Mouse (Mus musculus) myocyte (in vitro differentiated cells): ENCODE results near the gene Nt5c1a. TPM values are rescaled to one million over a fixed set of nuclear protein-coding genes. Genes with fewer than 3 reads are reported as not detected.

ENCODE experiments used
- H3K27me3 ChIP-seq: one replicate; pipeline ENCODE4 v1.6.1; 2011; ENCODE audit not compliant: control insufficient read depth, insufficient read depth, insufficient read length
- H3K36me3 ChIP-seq: one replicate; pipeline ENCODE4 v1.6.1; 2011; ENCODE audit not compliant: control insufficient read depth, insufficient read depth
- H3K4me2 ChIP-seq: one replicate; pipeline ENCODE4 v1.6.1; 2011; ENCODE audit warnings: low read depth, control low read depth
- H3K4me3 ChIP-seq: one replicate; pipeline ENCODE4 v1.5.1; 2011; ENCODE audit warnings: mild to moderate bottlenecking, control low read depth, moderate library complexity
- H3K79me2 ChIP-seq: one replicate; pipeline ENCODE4 v1.6.1; 2011; ENCODE audit not compliant: control insufficient read depth, insufficient read depth
- H3ac ChIP-seq: one replicate; pipeline ENCODE4 v1.6.1; 2011; ENCODE audit not compliant: control insufficient read depth, insufficient read length
- CEBPB ChIP-seq: IDR thresholded peaks from 2 replicates; pipeline ENCODE4 v1.6.1; 2011; ENCODE audit warnings: mild to moderate bottlenecking, moderate library complexity; ENCODE audit not compliant: poor library complexity, insufficient read depth, severe bottlenecking
- E2F4 ChIP-seq: IDR thresholded peaks from one replicate; pipeline ENCODE4 v1.6.1; 2011; ENCODE audit warnings: mild to moderate bottlenecking, control low read depth, moderate library complexity; ENCODE audit not compliant: insufficient read depth
- MAX ChIP-seq: IDR thresholded peaks from one replicate; pipeline ENCODE4 v1.6.1; 2011; ENCODE audit warnings: low read depth, mild to moderate bottlenecking, control low read depth
- MYOD1 ChIP-seq, 3 experiments: IDR thresholded peaks; one replicate each; pipeline ENCODE4 v1.6.1; 2011; ENCODE audit warnings: control low read depth in 2 of 3, low read depth in 2 of 3, mild to moderate bottlenecking in 2 of 3, moderate library complexity in 1 of 3; ENCODE audit not compliant: insufficient read length in 2 of 3, control insufficient read depth in 1 of 3
- MYOG ChIP-seq, 3 experiments: IDR thresholded peaks; one replicate each; pipeline ENCODE4 v1.6.1; 2011; ENCODE audit warnings: control low read depth in 2 of 3, low read depth in 2 of 3, mild to moderate bottlenecking in 2 of 3; ENCODE audit not compliant: insufficient read length in 2 of 3, control insufficient read depth in 1 of 3, insufficient read depth in 1 of 3
- POLR2A ChIP-seq: IDR thresholded peaks from one replicate; pipeline ENCODE4 v1.6.1; 2011; ENCODE audit warnings: low read depth, mild to moderate bottlenecking, control low read depth, moderate library complexity; ENCODE audit not compliant: insufficient read length
- POLR2AphosphoS2 ChIP-seq: IDR thresholded peaks from one replicate; pipeline ENCODE4 v1.6.1; 2011; ENCODE audit warnings: low read depth, control low read depth; ENCODE audit not compliant: insufficient read length
- REST ChIP-seq: IDR thresholded peaks from one replicate; pipeline ENCODE4 v1.6.1; 2011; ENCODE audit warnings: mild to moderate bottlenecking, control low read depth, moderate library complexity; ENCODE audit not compliant: insufficient read depth, insufficient read length
- SRF ChIP-seq: IDR thresholded peaks from one replicate; pipeline ENCODE4 v1.6.1; 2011; ENCODE audit warnings: low read depth; ENCODE audit not compliant: control insufficient read depth, insufficient read length
- TCF12 ChIP-seq: IDR thresholded peaks from one replicate; pipeline ENCODE4 v1.6.1; 2011; ENCODE audit warnings: mild to moderate bottlenecking, control low read depth; ENCODE audit not compliant: poor library complexity, insufficient read depth, severe bottlenecking
- TCF3 ChIP-seq: IDR thresholded peaks from one replicate; pipeline ENCODE4 v1.6.1; 2011; ENCODE audit warnings: low read depth, control low read depth; ENCODE audit not compliant: insufficient read length
- USF1 ChIP-seq: IDR thresholded peaks from one replicate; pipeline ENCODE4 v1.6.1; 2011; ENCODE audit warnings: low read depth, mild to moderate bottlenecking, control low read depth, moderate library complexity
- polyA plus RNA-seq: library from polyadenylated mRNA; unstranded; fragments of >200 nt; fragmentation: generic; extraction: Trizol; gene quantifications from one replicate; pipeline ENCODE4 v1.2.1, GENCODE M21; 2012; ENCODE audit warnings: missing spikeins

The Nt5c1a gene
- polyA plus RNA-seq, 1 experiment, result not detected

- Histone ChIP-seq H3K4me2 (peak within 1 kb of the TSS; percentile 57), H3ac (no peak within 1 kb of the TSS), H3K4me3 (peak within 1 kb of the TSS; percentile 27), H3K27me3 (no peaks in the 10 kb centered on the region), H3K36me3 (no peaks in the 10 kb centered on the region), H3K79me2 (peaks cover 20% of the 10 kb centered on the region)
- TF ChIP-seq USF1 (no peak), CEBPB (no peak), MYOG (IDR thresholded peaks at IDR 0.05; ENCODE audit: control insufficient read depth in 1 of 3, insufficient read depth in 1 of 3, insufficient read length in 2 of 3, low read depth in 2 of 3) (no peak), POLR2A (peak; percentile 66), MYOD1 (IDR thresholded peaks at IDR 0.05; ENCODE audit: control insufficient read depth in 1 of 3, insufficient read length in 2 of 3, low read depth in 2 of 3) (peak in 1 of 3 experiments; percentile 43), MAX (no peak), REST (no peak), POLR2AphosphoS2 (peak; percentile 46), TCF3 (no peak), TCF12 (no peak), SRF (no peak), E2F4 (no peak)
Observed at GRCm38 (mm10) chr4:123233492-123234084, 32.3 kb downstream of the Nt5c1a start, which contains the start of gene Heyl. Gene Heyl, plus strand, starts transcription at chr4:123233556.

GRCm38 (mm10) chr4:123235835-123236430 is 34.6 kb downstream of the Nt5c1a start:
- Histone ChIP-seq H3K27me3 (no peaks in the 10 kb centered on the region), H3ac (no peak overlapping the region), H3K79me2 (peaks cover 20% of the 10 kb centered on the region), H3K4me3 (peak overlapping the region; percentile 27), H3K36me3 (no peaks in the 10 kb centered on the region), H3K4me2 (peak overlapping the region; percentile 57)
- TF ChIP-seq TCF3, result no peak
- TF ChIP-seq POLR2AphosphoS2, result peak; percentile 16
- TF ChIP-seq MYOG (IDR thresholded peaks at IDR 0.05; ENCODE audit: control insufficient read depth in 1 of 3, insufficient read depth in 1 of 3, insufficient read length in 2 of 3, low read depth in 2 of 3), result no peak
- no peak for TF ChIP-seq TCF12
- no peak for TF ChIP-seq MAX
- no peak for TF ChIP-seq REST

GRCm38 (mm10) chr4:123236431-123237031 is 35.2 kb downstream of the Nt5c1a start:
- 0 out of 2 replicates have a peak, but pooled peaks have one; percentile 44 for TF ChIP-seq CEBPB
- no peak for TF ChIP-seq MYOG (IDR thresholded peaks at IDR 0.05; ENCODE audit: control insufficient read depth in 1 of 3, insufficient read depth in 1 of 3, insufficient read length in 2 of 3, low read depth in 2 of 3)
- Histone ChIP-seq H3K4me3 (no peak overlapping the region), H3K36me3 (no peaks in the 10 kb centered on the region), H3K4me2 (peak overlapping the region; percentile 57), H3K79me2 (peaks cover 20% of the 10 kb centered on the region), H3K27me3 (no peaks in the 10 kb centered on the region), H3ac (no peak overlapping the region)

GRCm38 (mm10) chr4:123237386-123238266 is 36.3 kb downstream of the Nt5c1a start:
- no peak overlapping the region for H3ac ChIP-seq
- H3K36me3 ChIP-seq, result no peaks in the 10 kb centered on the region
- H3K4me3 ChIP-seq, result no peak overlapping the region
- H3K27me3 ChIP-seq, result no peaks in the 10 kb centered on the region
- TF ChIP-seq MYOD1 (IDR thresholded peaks at IDR 0.05; ENCODE audit: control insufficient read depth in 1 of 3, insufficient read length in 2 of 3, low read depth in 2 of 3), result peak in 1 of 3 experiments; percentile 20
- TF ChIP-seq USF1, result no peak
- peak overlapping the region; percentile 57 for H3K4me2 ChIP-seq
- peaks cover 20% of the 10 kb centered on the region for H3K79me2 ChIP-seq
